Mouse (Mus musculus): ENCODE measurements around the gene Tatdn3. TPM values are rescaled to one million over a fixed set of nuclear protein-coding genes. Genes with fewer than 3 reads are reported as not detected.

Tatdn3 gene
- polyA plus RNA-seq, 1 experiment: 2.2 TPM

GRCm38 (mm10) chr1:191099772-191100291 is 37.1 kb upstream of the Tatdn3 start:
- 73% methylated on average over 5 of the region's 5 CpGs for WGBS
- H3K27me3 ChIP-seq (ENCODE audit: control insufficient read depth, insufficient read depth, low read length): peaks cover 10% of the 10 kb centered on the region
- no peak overlapping the region for H3K27ac ChIP-seq (ENCODE audit: insufficient read depth, low read length)
- TF ChIP-seq POLR2A (IDR thresholded peaks at IDR 0.05; ENCODE audit: low read depth, low read length) (no peak), CTCF (IDR thresholded peaks at IDR 0.05; ENCODE audit: extremely low read depth, insufficient read depth, insufficient read length, insufficient replicate concordance) (no peak)
- peaks cover 9% of the 10 kb centered on the region for H3K4me1 ChIP-seq (ENCODE audit: control insufficient read depth, insufficient read depth, insufficient read length)
- no peaks in the 10 kb centered on the region for H3K36me3 ChIP-seq (ENCODE audit: control insufficient read depth, insufficient read depth, low read length)
- no peak overlapping the region for H3K4me3 ChIP-seq (ENCODE audit: extremely low read depth, insufficient read depth, insufficient read length)
- no peak for DNase-seq (ENCODE audit: low read depth in 1 of 2, low spot score in 2 of 2)

GRCm38 (mm10) chr1:191099114-191099513 is 36.4 kb upstream of the Tatdn3 start:
- WGBS: 62% methylated on average over 5 of the region's 5 CpGs
- Histone ChIP-seq H3K27me3 (ENCODE audit: control insufficient read depth, insufficient read depth, low read length) (peaks cover 10% of the 10 kb centered on the region), H3K27ac (ENCODE audit: insufficient read depth, low read length) (no peak overlapping the region), H3K4me1 (ENCODE audit: control insufficient read depth, insufficient read depth, insufficient read length) (peaks cover 9% of the 10 kb centered on the region), H3K36me3 (ENCODE audit: control insufficient read depth, insufficient read depth, low read length) (no peaks in the 10 kb centered on the region), H3K4me3 (ENCODE audit: extremely low read depth, insufficient read depth, insufficient read length) (peak overlapping the region; percentile 16; the same call in 1 of the 2 replicates)
- TF ChIP-seq POLR2A (IDR thresholded peaks at IDR 0.05; ENCODE audit: low read depth, low read length): no peak
- no peak for DNase-seq (ENCODE audit: low read depth in 1 of 2, low spot score in 2 of 2)

DNA sequence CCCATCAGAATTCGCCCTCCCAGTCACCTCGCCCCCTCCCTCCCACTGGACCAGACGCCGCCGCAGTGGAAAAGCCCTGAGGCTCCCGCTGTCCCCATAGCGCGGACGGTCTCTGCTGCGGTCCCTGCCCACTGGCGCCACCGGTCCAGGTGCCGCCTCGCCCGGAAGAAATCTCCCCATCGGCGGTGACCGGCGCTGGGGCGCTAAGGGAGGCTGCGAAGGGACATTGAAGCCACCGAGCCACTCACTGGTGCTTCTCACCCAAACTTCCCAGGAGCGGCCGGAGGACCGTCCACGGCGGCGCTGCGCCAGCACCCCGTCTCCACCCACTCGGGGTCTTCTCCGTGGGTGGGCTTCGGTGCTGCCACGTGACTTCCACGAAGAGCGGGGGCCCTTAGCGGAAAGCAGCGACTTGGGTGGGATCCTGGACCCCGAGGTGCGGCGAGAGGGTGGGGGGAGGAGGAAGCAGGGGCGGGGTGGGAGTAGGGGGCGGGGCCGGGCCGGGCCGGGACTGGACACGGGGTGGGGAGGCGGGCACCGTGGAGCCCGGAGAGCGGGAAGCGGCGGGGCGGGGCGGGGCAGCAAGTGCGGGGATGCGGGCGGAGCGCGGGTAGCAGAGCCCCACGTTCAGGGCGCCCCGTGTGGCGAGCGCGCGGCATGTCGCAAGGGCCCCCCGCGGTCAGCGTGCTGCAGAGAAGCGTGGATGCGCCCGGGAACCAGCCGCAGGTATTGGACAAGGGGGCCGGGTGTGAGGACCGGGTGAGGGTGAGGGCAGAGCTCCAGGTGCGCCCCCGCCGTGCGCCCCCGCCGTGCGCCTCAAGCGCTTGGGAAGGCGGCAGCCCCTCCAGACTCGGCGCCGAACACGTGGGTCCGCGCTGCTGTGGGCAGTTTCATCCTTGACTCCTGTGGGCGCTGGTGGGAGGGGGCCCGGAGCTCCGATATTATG is 35.3 kb upstream of the Tatdn3 start, which contains the start of gene Batf3:
Batf3 (plus strand) TSS at position 46 of the 946 bp plus-strand sequence.
- Histone ChIP-seq H3K4me1 (ENCODE audit: control insufficient read depth, insufficient read depth, insufficient read length) (peaks cover 9% of the 10 kb centered on the region), H3K27ac (ENCODE audit: insufficient read depth, low read length) (peak within 1 kb of the TSS; percentile 45), H3K4me3 (ENCODE audit: extremely low read depth, insufficient read depth, insufficient read length) (peak within 1 kb of the TSS; percentile 51), H3K27me3 (ENCODE audit: control insufficient read depth, insufficient read depth, low read length) (peaks cover 10% of the 10 kb centered on the region), H3K36me3 (ENCODE audit: control insufficient read depth, insufficient read depth, low read length) (no peaks in the 10 kb centered on the region)
- 1% methylated on average over 84 of the region's 95 CpGs for WGBS
- 0 out of 2 replicates have a peak, but pooled peaks have one; percentile 8 for TF ChIP-seq CTCF (IDR thresholded peaks at IDR 0.05; ENCODE audit: extremely low read depth, insufficient read depth, insufficient read length, insufficient replicate concordance)
- no peak for TF ChIP-seq POLR2A (IDR thresholded peaks at IDR 0.05; ENCODE audit: low read depth, low read length)
- DNase-seq (ENCODE audit: low read depth in 1 of 2, low spot score in 2 of 2): no peak

DNA sequence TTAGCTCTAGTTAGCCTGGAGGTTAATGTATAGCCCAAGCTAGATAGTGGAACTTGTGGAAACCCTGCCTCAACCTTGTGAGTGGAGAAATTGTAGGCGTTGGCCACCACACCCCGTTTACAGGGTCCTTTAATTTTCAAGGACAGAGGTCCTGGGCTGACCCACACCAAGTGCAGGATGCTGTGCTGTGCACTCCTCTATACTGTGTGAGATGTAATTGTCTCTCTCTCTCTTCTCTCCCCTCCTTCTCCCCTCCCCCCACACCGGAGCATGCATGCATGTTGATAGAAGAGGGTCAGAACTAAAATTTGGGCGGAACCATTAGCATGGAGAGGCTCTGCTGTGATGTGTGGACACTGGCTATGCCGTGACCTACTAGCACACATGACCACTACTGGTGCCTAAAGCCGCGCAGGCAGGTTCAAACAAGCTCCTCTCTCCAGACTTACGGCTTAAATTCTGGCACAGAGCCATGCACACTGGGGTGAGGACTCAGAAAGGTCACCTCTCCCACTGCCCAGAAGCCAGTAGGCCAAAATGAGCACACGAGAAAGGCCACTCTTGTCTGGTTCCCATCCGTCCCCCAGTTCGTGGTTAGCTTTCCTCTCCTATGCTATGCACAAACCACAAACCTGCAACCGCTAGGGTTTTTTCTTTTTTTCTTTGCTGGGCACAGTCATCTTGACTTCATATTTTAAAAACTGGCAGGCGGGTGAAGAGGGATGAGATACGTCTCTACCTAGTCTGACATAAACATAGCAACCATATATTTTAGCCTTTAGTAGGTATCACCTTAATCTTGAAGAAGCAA is 34.3 kb upstream of the Tatdn3 start:
- TF ChIP-seq CTCF (IDR thresholded peaks at IDR 0.05; ENCODE audit: extremely low read depth, insufficient read depth, insufficient read length, insufficient replicate concordance) (no peak), POLR2A (IDR thresholded peaks at IDR 0.05; ENCODE audit: low read depth, low read length) (no peak)
- H3K36me3 ChIP-seq (ENCODE audit: control insufficient read depth, insufficient read depth, low read length): no peaks in the 10 kb centered on the region
- H3K27ac ChIP-seq (ENCODE audit: insufficient read depth, low read length): no peak overlapping the region
- peak overlapping the region; percentile 17; the same call in 1 of the 2 replicates for H3K4me3 ChIP-seq (ENCODE audit: extremely low read depth, insufficient read depth, insufficient read length)
- H3K4me1 ChIP-seq (ENCODE audit: control insufficient read depth, insufficient read depth, insufficient read length): peaks cover 9% of the 10 kb centered on the region
- H3K27me3 ChIP-seq (ENCODE audit: control insufficient read depth, insufficient read depth, low read length): peaks cover 10% of the 10 kb centered on the region
- DNase-seq (ENCODE audit: low read depth in 1 of 2, low spot score in 2 of 2): no peak
- 33% methylated on average over 14 of the region's 14 CpGs for WGBS

DNA sequence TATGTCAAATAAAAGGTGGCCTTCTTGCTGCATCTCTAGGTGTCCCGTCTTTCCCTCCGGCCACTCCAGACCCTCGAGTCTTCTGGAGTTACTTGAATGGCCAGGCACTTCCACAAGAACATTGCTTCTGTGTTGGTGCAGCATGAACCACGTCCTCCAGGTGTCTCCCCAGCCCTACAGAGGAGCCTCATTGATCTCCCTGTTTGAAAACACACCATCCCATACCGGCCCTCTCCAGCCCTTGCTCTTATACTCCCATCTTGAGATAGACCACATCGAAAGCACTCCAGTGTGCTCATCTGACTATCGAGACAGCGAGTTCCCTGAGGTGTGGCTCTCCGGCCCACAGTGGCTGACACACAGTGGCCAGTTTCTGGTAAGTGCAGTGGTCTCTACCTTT is 32.3 kb upstream of the Tatdn3 start:
- Histone ChIP-seq H3K4me1 (ENCODE audit: control insufficient read depth, insufficient read depth, insufficient read length) (peaks cover 9% of the 10 kb centered on the region), H3K4me3 (ENCODE audit: extremely low read depth, insufficient read depth, insufficient read length) (no peak overlapping the region), H3K27me3 (ENCODE audit: control insufficient read depth, insufficient read depth, low read length) (peaks cover 10% of the 10 kb centered on the region), H3K27ac (ENCODE audit: insufficient read depth, low read length) (no peak overlapping the region), H3K36me3 (ENCODE audit: control insufficient read depth, insufficient read depth, low read length) (no peaks in the 10 kb centered on the region)
- WGBS: 67% methylated on average over 9 of the region's 9 CpGs
- TF ChIP-seq POLR2A (IDR thresholded peaks at IDR 0.05; ENCODE audit: low read depth, low read length): no peak
- peak; percentile 37; the same call in 1 of the 2 replicates for TF ChIP-seq CTCF (IDR thresholded peaks at IDR 0.05; ENCODE audit: extremely low read depth, insufficient read depth, insufficient read length, insufficient replicate concordance)
- no peak for DNase-seq (ENCODE audit: low read depth in 1 of 2, low spot score in 2 of 2)

DNA sequence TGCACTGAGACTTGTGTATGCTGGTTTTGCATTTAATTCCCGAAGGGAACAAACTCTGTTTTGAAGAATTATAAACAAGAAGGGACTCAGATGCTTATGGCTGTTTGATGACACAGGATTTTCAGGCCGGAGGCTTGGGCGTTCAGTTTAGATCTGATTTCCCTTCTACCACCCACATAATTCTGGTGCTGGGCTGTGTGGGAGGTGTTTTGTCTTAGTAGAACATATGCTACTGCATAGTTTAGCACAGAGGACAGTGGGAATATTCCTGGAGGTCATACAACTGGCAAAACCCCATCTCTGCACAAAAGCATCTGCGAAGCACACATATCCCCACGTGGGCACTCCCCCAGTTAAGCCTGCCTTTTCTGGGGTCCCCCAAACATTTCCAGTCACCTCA is 30.8 kb upstream of the Tatdn3 start:
- no peak for DNase-seq (ENCODE audit: low read depth in 1 of 2, low spot score in 2 of 2)
- 75% methylated on average over 5 of the region's 5 CpGs for WGBS
- H3K4me1 ChIP-seq (ENCODE audit: control insufficient read depth, insufficient read depth, insufficient read length): peaks cover 7% of the 10 kb centered on the region

More for the DNA sequence above, 30.8 kb upstream of the Tatdn3 start:
- H3K27ac ChIP-seq (ENCODE audit: insufficient read depth, low read length): no peak overlapping the region
- peaks cover 10% of the 10 kb centered on the region for H3K27me3 ChIP-seq (ENCODE audit: control insufficient read depth, insufficient read depth, low read length)
- no peaks in the 10 kb centered on the region for H3K36me3 ChIP-seq (ENCODE audit: control insufficient read depth, insufficient read depth, low read length)
- TF ChIP-seq POLR2A (IDR thresholded peaks at IDR 0.05; ENCODE audit: low read depth, low read length) (no peak), CTCF (IDR thresholded peaks at IDR 0.05; ENCODE audit: extremely low read depth, insufficient read depth, insufficient read length, insufficient replicate concordance) (no peak)
- H3K4me3 ChIP-seq (ENCODE audit: extremely low read depth, insufficient read depth, insufficient read length): no peak overlapping the region

Measured in spleen, adult 2 months (tissue).